Mouse (Mus musculus) lung, adult 10 weeks (tissue): ENCODE results near the gene Vmn1r132. TPM values are rescaled to one million over a fixed set of nuclear protein-coding genes. Genes with fewer than 3 reads are reported as not detected.

Experiments used
- polyA plus RNA-seq: library from polyadenylated mRNA; stranded (reverse); fragments of 350-450 nt; fragmentation: Illumina TruSeq; extraction: RNeasy Lipid Tissue Mini Kit (QIAGEN cat#74804); gene quantifications from one replicate; pipeline ENCODE4 v1.2.3, GENCODE M21; 2014; ENCODE audit warnings: low read depth, low replicate concordance; ENCODE audit not compliant: insufficient read depth

The Vmn1r132 gene
- not detected for polyA plus RNA-seq

GRCm38 (mm10) chr7:21613792-21614191 lies at the start of gene Vmn1r132:
TSS of gene Vmn1r132 (plus strand) at chr7:21614092.

Other genes starting within 250 kb of the Vmn1r132 start
- gene Gm6882, start 181.3 kb upstream of the Vmn1r132 start, polyA plus RNA-seq: not detected
- not detected for gene Vmn1r130, start 102.3 kb upstream of the Vmn1r132 start, polyA plus RNA-seq
- gene Vmn1r131, start 68.0 kb upstream of the Vmn1r132 start, polyA plus RNA-seq: not detected
- not detected for gene Gm4175, start 147.4 kb downstream of the Vmn1r132 start, polyA plus RNA-seq
- not detected for gene Gm4177, start 182.6 kb downstream of the Vmn1r132 start, polyA plus RNA-seq
- gene Vmn1r135, start 218.3 kb downstream of the Vmn1r132 start, polyA plus RNA-seq: not detected
- gene Gm5725, start 230.2 kb downstream of the Vmn1r132 start, polyA plus RNA-seq: not detected